Mouse (Mus musculus) erythroblast, embryonic 14.5 days (primary cell): Measurements from ENCODE around the gene Atp13a3.

ENCODE experiments used
- GATA1 ChIP-seq: IDR thresholded peaks from 2 replicates; pipeline ENCODE4 v1.6.1; 2012; ENCODE audit warnings: low read length, inconsistent platforms, mixed read lengths
- TAL1 ChIP-seq: IDR thresholded peaks from 3 replicates; pipeline ENCODE4 v1.6.1; 2012; ENCODE audit warnings: low read length, inconsistent platforms, mixed read lengths

DNA sequence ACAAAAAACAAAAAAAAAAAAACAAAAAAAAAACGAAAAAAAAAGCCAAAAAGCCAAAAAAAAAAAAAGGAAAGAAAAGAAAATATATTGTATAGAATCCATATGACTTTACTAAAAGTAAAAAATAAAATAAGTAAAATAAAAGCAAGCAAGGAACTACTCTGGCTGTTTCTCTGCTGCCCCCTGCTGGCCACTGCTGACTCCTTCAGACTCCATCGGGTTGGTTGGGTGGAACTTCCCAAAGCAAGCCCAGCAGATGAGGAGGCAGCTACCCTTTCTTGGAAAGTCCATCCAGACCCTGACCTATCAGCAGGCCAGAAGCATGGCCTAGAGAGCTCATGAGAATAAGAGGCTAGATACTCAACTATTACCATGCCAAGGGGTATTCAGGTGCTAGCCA is 143.1 kb downstream of the Atp13a3 start:
- TF ChIP-seq GATA1 (no peak), TAL1 (no peak)
